Mouse (Mus musculus) B cell, adult 62 days (primary cell): ENCODE measurements around the gene Smg7. TPM values are rescaled to one million over a fixed set of nuclear protein-coding genes. Genes with fewer than 3 reads are reported as not detected.

Experiments
- total RNA-seq: library from RNA; stranded (reverse); gene quantifications from 4 replicates; pipeline ENCODE4 v1.2.4, GENCODE M21; 2023

The Smg7 gene
- total RNA-seq: 145 to 162 TPM (median 150 TPM) in 4 replicates

GRCm38 (mm10) chr1:152901765-152902664 is at the start of gene Smg7:
Gene Smg7, minus strand, starts transcription at chr1:152902646.

GRCm38 (mm10) chr1:152799897-152800296 is 102.5 kb downstream of the Smg7 start, which contains the start of gene Ncf2:
Gene Ncf2, plus strand, starts transcription at chr1:152800194.

Other genes with a start within 250 kb of the Smg7 start
- not detected in 4 replicates for gene Apobec4, start 152.1 kb downstream of the Smg7 start, total RNA-seq
- 26.5 to 44.2 TPM (median 33.0 TPM) in 4 replicates for gene Rgl1, start 136.3 kb downstream of the Smg7 start, total RNA-seq
- gene Arpc5, start 136.1 kb downstream of the Smg7 start, total RNA-seq: 374 to 394 TPM (median 379 TPM) in 4 replicates
- 257 to 287 TPM (median 265 TPM) in 4 replicates for gene Ncf2, start 102.5 kb downstream of the Smg7 start, total RNA-seq
- not detected in 4 replicates for gene Nmnat2, start 52.3 kb upstream of the Smg7 start, total RNA-seq